Mouse (Mus musculus) intestine, embryonic 16.5 days (tissue): Measurements from ENCODE around the gene Gm10717. TPM values are rescaled to one million over a fixed set of nuclear protein-coding genes. Genes with fewer than 3 reads are reported as not detected.
"Not testable (repeated sequence)": the region's sequence is repeated elsewhere in the genome, so short reads cannot be mapped to it uniquely, and the experiment has no call there.

Experiments
- ATAC-seq: fragments of 200-750 bp; cut with Nextera tagmentation; 2 replicates; pipeline ENCODE4 v1.8.0; 2017; ENCODE audit warnings: moderate TSS enrichment, moderate library complexity
- H3K27ac ChIP-seq: fragments of 300-500 bp; sonication (generic); 2 replicates; pipeline ENCODE4 v1.5.1; 2014; ENCODE audit warnings: mild to moderate bottlenecking, low read length
- H3K27me3 ChIP-seq: fragments of 300-500 bp; sonication (generic); replicated peaks from 2 replicates; pipeline ENCODE4 v1.6.1; 2014; ENCODE audit warnings: low read length, control low read depth, mixed read lengths; ENCODE audit not compliant: control insufficient read depth, insufficient read depth
- H3K36me3 ChIP-seq: fragments of 300-500 bp; sonication (generic); 2 replicates; pipeline ENCODE4 v1.6.1; 2014; ENCODE audit warnings: low read length, control low read depth; ENCODE audit not compliant: control insufficient read depth, insufficient read depth
- H3K4me1 ChIP-seq: fragments of 300-500 bp; sonication (generic); 2 replicates; pipeline ENCODE4 v1.6.1; 2014; ENCODE audit warnings: low read length, control low read depth, mixed read lengths; ENCODE audit not compliant: control insufficient read depth, insufficient read depth
- H3K4me2 ChIP-seq: fragments of 300-500 bp; sonication (generic); 2 replicates; pipeline ENCODE4 v1.6.1; 2014; ENCODE audit warnings: low read depth, low read length, control low read depth
- H3K4me3 ChIP-seq: fragments of 300-500 bp; sonication (generic); 2 replicates; pipeline ENCODE4 v1.5.1; 2014; ENCODE audit warnings: mild to moderate bottlenecking, low read length
- H3K9ac ChIP-seq: fragments of 300-500 bp; sonication (generic); 2 replicates; pipeline ENCODE4 v1.6.1; 2014; ENCODE audit warnings: low read depth, low read length
- H3K9me3 ChIP-seq: fragments of 300-500 bp; sonication (generic); 2 replicates; pipeline ENCODE4 v1.6.1; 2016; ENCODE audit warnings: low read length, control low read depth; ENCODE audit not compliant: control insufficient read depth
- WGBS: fragments of 180-500 bp; shearing (Covaris S2); extraction: QIAGEN DNeasy Blood & Tissue Kit; methylation state at CpG from one replicate; pipeline ENCODE4 v1.1.7; 2014; 5-methylcytosine and 5-hydroxymethylcytosine counted together
- polyA plus RNA-seq: library from polyadenylated mRNA; unstranded; fragments of >200 nt; fragmentation: Nextera tagmentation; extraction: Ambion mirVana; gene quantifications from 2 replicates; pipeline ENCODE4 v1.2.1, GENCODE M21; 2015

Gene Gm10717
- polyA plus RNA-seq, 1 experiment from 2014 or later = not detected

DNA sequence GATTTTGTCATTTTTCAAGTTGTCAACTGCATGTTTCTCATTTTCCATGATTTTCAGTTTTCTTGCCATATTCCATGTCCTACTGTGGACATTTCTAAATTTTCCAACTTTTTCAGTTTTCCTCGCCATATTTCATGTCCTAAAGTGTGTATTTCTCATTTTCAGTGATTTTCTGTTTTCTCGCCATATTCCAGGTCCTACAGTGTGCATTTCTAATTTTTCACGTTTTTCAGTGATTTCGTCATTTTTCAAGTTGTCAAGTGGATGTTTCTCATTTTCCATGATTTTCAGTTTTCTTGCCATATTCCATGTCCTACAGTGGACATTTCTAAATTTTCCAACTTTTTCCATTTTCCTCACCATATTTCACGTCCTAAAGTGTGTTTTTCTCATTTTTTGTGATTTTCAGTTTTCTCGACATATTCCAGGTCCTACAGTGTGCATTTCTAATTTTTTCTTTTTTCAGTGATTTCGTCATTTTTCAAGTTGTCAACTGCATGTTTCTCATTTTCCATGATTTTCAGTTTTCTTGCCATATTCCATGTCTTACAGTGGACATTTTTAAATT, 13.1 kb upstream of the Gm10717 start:
- H3K4me2 ChIP-seq, H3K27ac ChIP-seq, ATAC-seq, H3K9ac ChIP-seq, H3K36me3 ChIP-seq, H3K4me3 ChIP-seq, H3K4me1 ChIP-seq, H3K27me3 ChIP-seq, H3K9me3 ChIP-seq: not testable (repeated sequence)
- 87% methylated on average over 2 of the region's 7 CpGs for WGBS

- H3K9me3 ChIP-seq, H3K27ac ChIP-seq, H3K4me2 ChIP-seq, H3K36me3 ChIP-seq, H3K27me3 ChIP-seq, H3K4me3 ChIP-seq, H3K4me1 ChIP-seq, H3K9ac ChIP-seq: not testable (repeated sequence)
- WGBS = no CpG with 5 or more reads among the region's 11 CpGs
- ATAC-seq = peak; percentile 54
Observed at GRCm38 (mm10) chr9:3012733-3013279, 12.4 kb upstream of the Gm10717 start, which contains the start of gene Gm10721. Gene Gm10721 (plus strand): TSS chr9:3013140.

DNA sequence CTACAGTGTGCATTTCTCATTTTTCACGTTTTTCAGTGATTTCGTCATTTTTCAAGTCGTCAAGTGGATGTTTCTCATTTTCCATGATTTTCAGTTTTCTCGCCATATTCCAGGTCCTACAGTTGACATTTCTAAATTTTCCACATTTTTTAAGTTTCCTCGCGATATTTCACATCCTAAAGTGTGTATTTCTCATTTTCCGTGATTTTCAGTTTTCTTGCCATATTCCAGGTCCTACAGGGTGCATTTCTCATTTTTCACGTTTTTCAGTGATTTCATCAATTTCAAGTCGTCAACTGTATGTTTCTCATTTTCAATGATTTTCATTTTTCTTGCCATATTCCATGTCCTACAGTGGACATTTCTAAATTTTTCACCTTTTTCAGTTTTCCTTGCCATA, 9.9 kb upstream of the Gm10717 start, which contains the start of gene Gm10720:
Gene Gm10720, plus strand, starts transcription at position 301 of the 400 bp plus-strand sequence.
- H3K9ac ChIP-seq, H3K27ac ChIP-seq, ATAC-seq, H3K27me3 ChIP-seq, H3K9me3 ChIP-seq, H3K4me3 ChIP-seq, H3K36me3 ChIP-seq, H3K4me1 ChIP-seq, H3K4me2 ChIP-seq: not testable (repeated sequence)
- 49% methylated on average over 4 of the region's 9 CpGs for WGBS

- not testable (repeated sequence) for H3K9me3 ChIP-seq, ATAC-seq, H3K4me2 ChIP-seq, H3K36me3 ChIP-seq, H3K4me1 ChIP-seq, H3K27me3 ChIP-seq, H3K9ac ChIP-seq, H3K4me3 ChIP-seq, H3K27ac ChIP-seq
- WGBS = 69% methylated on average over 4 of the region's 6 CpGs
Observed at GRCm38 (mm10) chr9:3015896-3016295, 9.3 kb upstream of the Gm10717 start.

- H3K36me3 ChIP-seq, H3K4me3 ChIP-seq, H3K9me3 ChIP-seq, H3K4me1 ChIP-seq, ATAC-seq, H3K9ac ChIP-seq, H3K27ac ChIP-seq, H3K27me3 ChIP-seq, H3K4me2 ChIP-seq: not testable (repeated sequence)
- WGBS = 100% methylated on average over 1 of the region's 9 CpGs
Observed at GRCm38 (mm10) chr9:3017108-3017507, 8.1 kb upstream of the Gm10717 start, which contains the start of gene Gm10719. Gene Gm10719 (plus strand): TSS chr9:3017408.

DNA sequence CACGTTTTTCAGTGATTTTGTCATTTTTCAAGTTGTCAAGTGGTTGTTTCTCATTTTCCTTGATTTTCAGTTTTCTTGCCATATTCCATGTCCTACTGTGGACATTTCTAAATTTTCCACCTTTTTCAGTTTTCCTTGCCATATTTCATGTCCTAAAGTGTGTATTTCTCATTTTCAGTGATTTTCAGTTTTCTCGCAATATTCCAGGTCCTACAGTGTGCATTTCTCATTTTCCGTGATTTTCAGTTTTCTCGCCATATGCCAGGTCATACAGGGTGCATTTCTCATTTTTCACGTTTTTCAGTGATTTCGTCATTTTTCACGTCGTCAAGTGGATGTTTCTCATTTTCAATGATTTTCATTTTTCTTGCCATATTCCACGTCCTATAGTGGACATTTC, 6.3 kb upstream of the Gm10717 start:
- WGBS = 64% methylated on average over 9 of the region's 9 CpGs
- H3K9ac ChIP-seq, H3K27me3 ChIP-seq, H3K27ac ChIP-seq, H3K9me3 ChIP-seq, H3K36me3 ChIP-seq, H3K4me1 ChIP-seq, H3K4me3 ChIP-seq, ATAC-seq, H3K4me2 ChIP-seq: not testable (repeated sequence)

DNA sequence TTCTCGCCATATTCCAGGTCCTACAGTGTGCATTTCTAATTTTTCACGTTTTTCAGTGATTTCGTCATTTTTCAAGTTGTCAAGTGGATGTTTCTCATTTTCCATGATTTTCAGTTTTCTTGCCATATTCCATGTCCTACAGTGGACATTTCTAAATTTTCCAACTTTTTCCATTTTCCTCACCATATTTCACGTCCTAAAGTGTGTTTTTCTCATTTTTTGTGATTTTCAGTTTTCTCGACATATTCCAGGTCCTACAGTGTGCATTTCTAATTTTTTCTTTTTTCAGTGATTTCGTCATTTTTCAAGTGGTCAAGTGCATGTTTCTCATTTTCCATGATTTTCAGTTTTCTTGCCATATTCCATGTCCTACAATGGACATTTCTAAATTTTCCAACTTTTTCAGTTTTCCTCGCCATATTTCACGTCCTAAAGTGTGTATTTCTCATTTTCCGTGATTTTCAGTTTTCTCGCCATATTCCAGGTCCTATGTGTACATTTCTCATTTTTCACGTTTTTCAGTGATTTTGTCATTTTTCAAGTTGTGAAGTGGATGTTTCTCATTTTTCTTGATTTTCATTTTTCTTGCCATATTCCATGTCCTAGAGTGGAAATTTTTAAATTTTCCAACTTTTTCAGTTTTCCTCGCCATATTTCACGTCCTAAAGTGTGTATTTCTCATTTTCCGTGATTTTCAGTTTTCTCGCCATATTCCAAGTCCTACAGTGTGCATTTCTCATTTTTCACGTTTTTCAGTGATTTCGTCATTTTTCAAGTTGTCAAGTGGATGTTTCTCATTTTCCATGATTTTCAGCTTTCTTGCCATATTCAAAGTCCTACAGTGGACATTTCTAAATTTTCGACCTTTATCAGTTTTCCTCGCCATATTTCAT, 5.1 kb upstream of the Gm10717 start:
- not testable (repeated sequence) for H3K4me1 ChIP-seq, H3K27ac ChIP-seq, H3K27me3 ChIP-seq, H3K36me3 ChIP-seq, H3K4me3 ChIP-seq, H3K9me3 ChIP-seq, H3K9ac ChIP-seq, H3K4me2 ChIP-seq
- 80% methylated on average over 11 of the region's 19 CpGs for WGBS
- ATAC-seq = peak; percentile 55; the same call in 1 of the 2 replicates

- not testable (repeated sequence) for ATAC-seq, H3K9ac ChIP-seq, H3K36me3 ChIP-seq, H3K4me2 ChIP-seq, H3K27ac ChIP-seq, H3K9me3 ChIP-seq, H3K27me3 ChIP-seq, H3K4me1 ChIP-seq, H3K4me3 ChIP-seq
- 71% methylated on average over 9 of the region's 13 CpGs for WGBS
Observed at GRCm38 (mm10) chr9:3022316-3023008, 2.8 kb upstream of the Gm10717 start.

DNA sequence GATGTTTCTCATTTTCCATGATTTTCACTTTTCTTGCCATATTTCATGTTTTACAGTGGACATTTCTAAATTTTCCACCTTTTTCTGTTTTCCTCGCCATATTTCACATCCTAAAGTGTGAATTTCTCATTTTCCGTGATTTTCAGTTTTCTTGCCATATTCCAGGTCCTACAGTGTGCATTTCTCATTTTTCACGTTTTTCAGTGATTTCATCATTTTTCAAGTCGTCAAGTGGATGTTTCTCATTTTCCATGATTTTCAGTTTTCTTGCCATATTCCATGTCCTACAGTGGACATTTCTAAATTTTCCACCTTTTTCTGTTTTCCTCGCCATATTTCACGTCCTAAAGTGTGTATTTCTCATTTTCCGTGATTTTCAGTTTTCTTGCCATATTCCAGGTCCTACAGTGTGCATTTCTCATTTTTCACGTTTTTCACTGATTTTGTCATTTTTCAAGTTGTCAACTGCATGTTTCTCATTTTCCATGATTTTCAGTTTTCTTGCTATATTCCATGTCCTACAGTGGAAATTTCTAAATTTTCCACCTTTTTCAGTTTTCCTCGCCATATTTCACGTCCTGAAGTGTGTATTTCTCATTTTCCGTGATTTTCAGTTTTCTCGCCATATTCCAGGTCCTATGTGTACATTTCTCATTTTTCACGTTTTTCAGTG, 1.8 kb upstream of the Gm10717 start, which contains the start of gene Gm10718:
Gene Gm10718, plus strand, starts transcription at position 236 of the 673 bp plus-strand sequence.
- not testable (repeated sequence) for H3K4me2 ChIP-seq, H3K27ac ChIP-seq, ATAC-seq, H3K27me3 ChIP-seq, H3K4me1 ChIP-seq, H3K36me3 ChIP-seq, H3K4me3 ChIP-seq, H3K9ac ChIP-seq, H3K9me3 ChIP-seq
- WGBS = 74% methylated on average over 9 of the region's 13 CpGs
